Mouse (Mus musculus) natural killer cell, adult 2 months (primary cell): ENCODE measurements around the gene Slc25a18.

Experiments
- DNase-seq, 2 experiments: peaks; one replicate each; pipeline ENCODE4 v3.0.0; 2022; ENCODE audit warnings: low spot score in 2 of 2

Gene Slc25a18

GRCm38 (mm10) chr6:120841754-120842153 lies 68.4 kb downstream of the Slc25a18 start:
- DNase-seq = no peak
